Mouse (Mus musculus): ENCODE measurements at regions not wholly inside any gene's neighbourhood (a gene's known extent, or its start where the extent isn't known, plus 50 kb on each side); places are given as distances from the start of the nearest gene placed in this dataset.
A peak's percentile ranks its signal among the peaks of the same experiment; 100 is the strongest.

DNA sequence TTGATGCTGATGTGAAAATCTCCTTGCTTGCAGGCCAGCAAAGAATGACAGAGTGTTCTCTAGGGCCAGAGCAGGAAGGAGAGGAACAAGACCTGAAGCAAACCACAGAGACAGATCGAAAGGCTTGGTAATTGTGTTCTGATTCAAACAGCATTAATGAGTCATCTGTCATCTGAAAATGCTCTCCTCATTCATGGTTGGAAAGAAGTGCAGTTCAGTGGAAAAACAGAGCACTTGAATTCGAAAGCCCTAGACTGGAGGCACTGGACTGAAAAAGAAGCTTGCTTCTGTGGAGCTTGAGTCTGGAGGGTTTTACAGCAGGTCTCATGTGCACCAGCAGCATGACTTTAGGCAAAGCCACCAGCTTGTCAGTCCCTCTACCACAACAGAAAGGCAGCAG, 374.3 kb upstream of the B430305J03Rik start:
- DNase-seq, result no peak

- no peak for DNase-seq
Observed at GRCm38 (mm10) chr3:61738528-61738927, 372.8 kb upstream of the B430305J03Rik start.

GRCm38 (mm10) chr3:61716785-61717184, 351.0 kb upstream of the B430305J03Rik start:
- no peak for DNase-seq

DNA sequence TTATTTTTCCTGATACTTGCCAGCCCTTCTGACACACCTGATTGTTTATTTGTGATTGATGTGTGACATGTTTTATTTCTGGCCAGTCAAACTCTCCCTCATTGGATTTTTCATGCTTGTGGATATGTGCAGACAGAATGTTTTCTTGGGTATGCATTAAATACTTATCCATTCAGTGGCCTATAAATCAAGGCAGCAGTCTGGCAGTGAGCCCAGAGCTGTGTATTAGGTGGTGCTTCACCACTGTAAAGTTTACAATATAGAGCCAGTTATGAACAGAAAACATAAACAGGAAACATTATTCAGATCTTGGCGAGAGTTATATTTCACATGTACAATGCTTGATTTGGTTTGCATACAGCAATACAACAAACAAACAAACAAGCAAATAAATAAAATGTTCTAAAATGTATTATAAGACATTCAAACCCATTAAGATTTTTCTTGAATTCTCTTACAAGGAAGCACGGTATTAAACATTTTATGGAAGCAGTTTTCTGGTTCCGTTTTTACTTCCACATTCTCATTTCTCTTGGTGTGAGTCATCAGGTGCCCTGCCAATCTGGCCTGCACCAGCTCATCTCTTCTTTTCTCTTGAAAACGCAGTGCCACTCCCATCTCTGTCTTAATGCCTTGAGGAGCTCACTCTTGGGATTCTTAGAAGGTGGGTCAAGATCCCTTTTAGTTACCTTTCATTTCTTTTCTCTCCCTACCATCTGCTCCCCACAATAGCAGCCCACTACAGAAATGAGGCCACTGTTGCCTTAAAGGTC, 322.4 kb upstream of the B430305J03Rik start:
- no peak for DNase-seq

- DNase-seq, result no peak
Observed at GRCm38 (mm10) chr3:61670874-61671273, 305.1 kb upstream of the B430305J03Rik start.

- no peak for DNase-seq
Observed at GRCm38 (mm10) chr3:61656143-61656542, 290.4 kb upstream of the B430305J03Rik start.

- no peak for DNase-seq
Observed at GRCm38 (mm10) chr3:61628535-61628934, 262.8 kb upstream of the B430305J03Rik start.

DNA sequence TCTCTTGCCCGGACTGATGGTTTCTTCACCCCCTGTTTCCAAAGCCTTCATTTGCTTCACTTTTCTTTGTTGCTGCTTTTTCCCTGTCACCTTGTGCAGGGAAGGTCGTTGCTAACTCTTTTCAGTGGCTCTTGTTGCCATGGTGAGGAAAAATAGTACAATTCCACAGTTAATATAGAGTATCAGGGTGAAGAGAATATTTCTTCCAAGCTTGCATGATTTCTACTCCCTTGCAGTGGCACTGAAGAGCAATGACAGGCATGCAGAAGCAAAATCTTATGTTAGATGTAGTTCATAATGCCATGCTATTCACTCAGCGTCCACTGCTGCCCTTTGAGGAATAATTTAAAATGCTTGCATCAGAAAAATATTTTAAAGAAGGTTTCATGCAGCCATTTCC, 262.3 kb upstream of the B430305J03Rik start:
- DNase-seq, result no peak

DNA sequence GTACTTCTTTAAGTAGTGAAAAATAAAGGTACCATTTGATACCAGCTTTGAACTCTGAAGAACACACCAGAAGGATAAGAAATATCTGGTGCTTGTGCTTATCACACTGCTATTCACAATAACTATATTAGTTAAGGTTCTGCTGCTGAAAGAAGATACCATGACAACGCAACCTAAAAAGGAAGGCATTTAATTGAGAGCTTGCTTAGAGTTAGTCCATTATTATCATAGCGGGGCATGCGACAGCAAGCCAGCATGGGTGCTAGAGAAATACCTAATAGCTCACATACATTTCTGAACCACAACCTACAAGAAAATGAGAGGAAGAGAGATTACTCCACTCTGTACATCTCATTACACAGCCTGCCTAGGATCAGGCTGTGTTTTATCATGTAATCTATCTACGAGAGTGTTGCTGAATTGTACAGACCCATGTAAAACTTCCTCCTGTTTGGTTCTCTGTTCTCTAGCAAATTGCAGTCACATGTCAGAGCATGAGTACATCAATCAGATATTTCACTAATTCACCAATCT, 258.3 kb upstream of the B430305J03Rik start:
- DNase-seq, result no peak

- DNase-seq, result no peak
Observed at GRCm38 (mm10) chr3:61605469-61605868, 239.7 kb upstream of the B430305J03Rik start.

GRCm38 (mm10) chr3:61602891-61603290, 237.1 kb upstream of the B430305J03Rik start:
- no peak for DNase-seq

- no peak for DNase-seq
Observed at GRCm38 (mm10) chr3:61595574-61595973, 229.8 kb upstream of the B430305J03Rik start.

GRCm38 (mm10) chr3:61592342-61592741, 226.6 kb upstream of the B430305J03Rik start:
- DNase-seq, result no peak

DNA sequence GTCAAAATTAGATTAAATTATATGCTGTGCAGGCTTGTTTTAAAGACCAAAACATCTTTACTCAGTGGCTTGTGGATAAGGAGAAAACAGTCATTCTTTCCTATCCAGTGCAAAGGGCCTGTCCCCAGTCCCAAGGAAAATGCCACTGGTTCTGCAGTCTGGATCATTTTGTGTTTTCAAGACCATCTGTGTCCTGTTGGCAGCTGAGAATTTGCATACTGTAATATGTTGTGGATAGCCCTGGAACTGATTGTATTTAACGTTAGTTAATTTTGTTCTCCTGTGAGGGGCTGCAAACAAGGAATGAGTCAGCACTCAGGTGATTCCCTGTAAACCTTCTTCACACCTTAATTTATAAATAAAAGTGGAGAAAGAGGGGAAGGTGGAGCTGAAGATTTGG, 217.9 kb upstream of the B430305J03Rik start:
- no peak for DNase-seq

- no peak for DNase-seq
Observed at GRCm38 (mm10) chr3:61582927-61583326, 217.2 kb upstream of the B430305J03Rik start.

DNA sequence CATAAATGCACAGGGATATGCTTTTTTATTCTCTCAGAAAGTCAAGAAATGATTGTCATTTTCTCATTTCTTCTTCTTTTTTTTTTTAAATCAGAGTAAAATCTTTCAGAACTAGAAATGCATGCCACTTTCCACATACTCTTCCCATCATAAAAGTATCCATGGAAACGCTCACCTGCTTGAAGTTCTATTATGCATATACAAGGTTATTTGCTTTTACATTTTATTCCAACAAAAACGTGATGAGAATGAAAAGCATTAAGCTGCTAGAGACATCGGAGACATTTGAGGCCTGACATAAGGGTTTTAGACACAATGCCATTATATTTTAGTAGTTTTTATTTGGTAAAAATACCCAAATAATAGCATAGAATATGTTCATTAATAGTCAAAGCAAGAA, 214.5 kb upstream of the B430305J03Rik start:
- no peak for DNase-seq

- no peak for DNase-seq
Observed at GRCm38 (mm10) chr3:61537113-61537512, 171.4 kb upstream of the B430305J03Rik start.

- DNase-seq, result no peak
Observed at GRCm38 (mm10) chr3:61535751-61536150, 170.0 kb upstream of the B430305J03Rik start.

DNA sequence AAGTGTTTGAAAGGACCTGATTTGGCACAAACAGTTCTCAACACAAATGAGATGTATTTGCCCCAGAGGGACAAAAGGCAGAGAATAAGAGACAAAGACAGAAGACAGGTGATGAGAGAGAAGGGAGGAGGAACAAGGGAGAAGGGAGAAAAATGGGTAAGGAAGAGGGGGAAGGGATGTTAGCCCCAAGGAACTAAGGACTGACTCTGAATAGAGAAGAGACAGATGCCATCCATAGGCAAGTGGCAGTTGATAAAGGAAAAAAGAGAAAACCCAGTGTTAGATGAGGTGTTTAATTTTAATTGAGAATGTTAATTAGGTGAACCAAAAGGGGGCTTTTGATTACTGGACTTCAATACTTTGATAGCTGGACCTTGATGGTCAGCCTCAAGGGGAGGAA, 137.4 kb upstream of the B430305J03Rik start:
- DNase-seq, result no peak

DNA sequence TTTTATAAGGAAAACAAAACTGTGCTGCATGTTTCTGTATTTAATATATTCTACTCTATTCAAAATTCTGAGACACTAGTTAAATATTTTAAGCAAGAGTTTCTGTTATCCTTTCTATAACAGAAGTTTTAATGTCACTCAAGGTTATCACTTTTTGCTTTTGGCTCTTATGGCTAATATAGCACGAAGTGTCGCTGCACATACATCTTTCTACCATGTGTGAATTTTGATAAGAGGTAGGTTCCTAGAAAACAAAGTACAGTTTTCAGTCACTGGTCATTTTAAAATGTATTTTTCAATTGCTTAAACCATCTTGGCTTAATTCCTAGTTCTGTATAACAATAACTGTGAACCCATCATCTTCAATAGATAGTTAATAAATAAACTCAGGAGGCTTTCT, 129.1 kb upstream of the B430305J03Rik start:
- DNase-seq, result no peak

GRCm38 (mm10) chr3:61486808-61487389, 121.1 kb upstream of the B430305J03Rik start:
- no peak for DNase-seq

DNA sequence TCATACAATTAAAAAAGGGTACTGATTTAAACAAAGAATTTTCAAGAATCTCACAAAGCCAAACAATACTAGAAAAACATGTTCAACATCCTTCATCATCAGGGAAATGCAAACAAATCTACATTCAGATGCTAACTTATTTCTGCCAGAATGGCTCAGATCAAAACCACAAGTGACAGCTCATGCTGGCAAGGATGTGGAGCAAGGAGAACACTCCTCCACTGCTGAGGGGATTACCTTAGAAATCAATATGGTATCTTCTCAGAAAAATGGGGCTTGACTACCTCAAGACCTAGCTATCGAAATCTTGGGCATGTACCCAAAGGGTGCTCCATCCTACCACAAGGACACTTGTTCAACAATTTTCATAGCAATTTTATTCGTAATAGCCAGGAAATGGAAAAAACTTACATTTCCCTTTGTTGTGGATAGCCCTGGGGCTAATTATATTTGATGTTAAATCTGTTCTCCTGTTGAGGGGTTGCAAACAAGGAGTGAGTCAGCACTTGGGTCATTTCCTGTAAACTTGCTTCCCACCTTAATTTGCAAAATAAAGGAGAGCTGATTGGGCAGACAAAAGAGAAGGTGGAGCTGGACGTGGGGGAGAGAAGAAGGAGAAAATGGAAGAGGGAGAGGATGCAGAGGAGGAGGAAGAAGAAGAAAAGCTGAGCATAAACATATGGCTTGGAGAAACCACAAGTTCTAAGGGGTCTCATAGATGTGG, 113.3 kb upstream of the B430305J03Rik start:
- DNase-seq, result no peak

- DNase-seq, result peak; percentile 26
Observed at GRCm38 (mm10) chr3:61475018-61475417, 109.3 kb upstream of the B430305J03Rik start.
